In genomic region chr3:41326211-41327104, GRCm38 (mm10) we compare ENCODE assay signal across 12 mouse cellular contexts.
A peak's percentile ranks its signal among the peaks of the same experiment; 100 is the strongest.
DNase-seq lines count a peak whose midpoint lies in the region; ATAC-seq and TF ChIP-seq lines count a peak whose summit lies in the region.
"Had no signal": no experiment of that assay in that cellular context is flagged by ENCODE, and none has a peak within 500 bp of the region (broad histone marks: within the 10 kb centered on the region; RNA-seq: fewer than 3 reads in every experiment).

No protein-coding gene starts in this region.

- H3K4me2 ChIP-seq in kidney, embryonic 16.5 days (replicated peaks; ENCODE audit: low read depth, low read length), result no peak overlapping the region
- H3K4me2 ChIP-seq: embryonic facial prominence, embryonic 13.5 days; liver, embryonic 11.5 days had no signal

- no peaks in the 10 kb centered on the region for H3K27me3 ChIP-seq in kidney, embryonic 16.5 days (ENCODE audit: insufficient read depth, low read length)
- H3K27me3 ChIP-seq: embryonic facial prominence, embryonic 13.5 days had no signal

- H3K9ac ChIP-seq in kidney, embryonic 16.5 days (replicated peaks; ENCODE audit: low read length), result no peak overlapping the region
- H3K9ac ChIP-seq: embryonic facial prominence, embryonic 13.5 days had no signal

- 62% methylated on average over 12 of the region's 12 CpGs for WGBS in kidney, embryonic 16.5 days
- WGBS in lung, adult 2 months, result 45% methylated on average over 12 of the region's 12 CpGs

- TF ChIP-seq CTCF in lung, adult 2 months (IDR thresholded peaks at IDR 0.05; ENCODE audit: insufficient read depth, low read length), result no peak

- H3K4me1 ChIP-seq in kidney, embryonic 16.5 days (ENCODE audit: insufficient read depth, low read length), result no peaks in the 10 kb centered on the region
- 0 out of 2 replicates have a peak, but pooled peaks cover 2% of the 10 kb centered on the region for H3K4me1 ChIP-seq in lung, adult 2 months (ENCODE audit: control insufficient read depth, insufficient read depth, low read length)
- H3K4me1 ChIP-seq: forebrain, embryonic 10.5 days had no signal

- H3K4me3 ChIP-seq in kidney, embryonic 16.5 days (ENCODE audit: low read length), result no peak overlapping the region
- no peak overlapping the region for H3K4me3 ChIP-seq in lung, adult 2 months (replicated peaks; ENCODE audit: extremely low read depth, low read depth, low read length)
- H3K4me3 ChIP-seq: embryonic facial prominence, embryonic 13.5 days; forebrain, embryonic 10.5 days had no signal

- peak overlapping the region; percentile 6; the same call in 1 of the 2 replicates for H3K27ac ChIP-seq in kidney, embryonic 16.5 days (ENCODE audit: low read length)
- H3K27ac ChIP-seq: embryonic facial prominence, embryonic 13.5 days; forebrain, embryonic 10.5 days had no signal

- no peak for DNase-seq in kidney, adult 11 months
- DNase-seq in lung, postnatal 10 days, result peak; percentile 62
- DNase-seq in lung, adult 2 months, result no peak
- DNase-seq in gastrocnemius, postnatal 14 days, result peak; percentile 12
- DNase-seq in layer of hippocampus, adult 9-11 months, result no peak
- DNase-seq in layer of hippocampus, postnatal 14 days (ENCODE audit: low spot score in 2 of 2), result no peak
- DNase-seq: cerebellum, adult 11 months; retina, postnatal 1 day had no signal

- ATAC-seq in kidney, embryonic 16.5 days (ENCODE audit: low FRiP score, low TSS enrichment), result no peak

- intact Hi-C loops in gastrocnemius, postnatal 14 days (cut with DNase I; ENCODE audit: low total_unique reads), result no loop called here

- peaks cover 6% of the 10 kb centered on the region; the same call in 1 of the 2 replicates for H3K9me3 ChIP-seq in kidney, embryonic 16.5 days (ENCODE audit: low read length)
- H3K9me3 ChIP-seq: embryonic facial prominence, embryonic 13.5 days; forebrain, embryonic 10.5 days had no signal

- H3K36me3 ChIP-seq in kidney, embryonic 16.5 days (ENCODE audit: insufficient read depth, low read length), result no peaks in the 10 kb centered on the region
- H3K36me3 ChIP-seq: embryonic facial prominence, embryonic 13.5 days; forebrain, embryonic 10.5 days had no signal

- TF ChIP-seq POLR2A in lung, adult 2 months (IDR thresholded peaks at IDR 0.05; ENCODE audit: borderline replicate concordance, extremely low read depth, low read depth, low read length), result no peak

Comparison
In these comparisons a context has a peak if more than half of its experiments do, and no peak if none do; other contexts are left out.
1. DNase-seq: peak in lung, postnatal 10 days (single experiment) and gastrocnemius, postnatal 14 days (single experiment); none in kidney, adult 11 months (single experiment), lung, adult 2 months (single experiment), layer of hippocampus, adult 9-11 months (single experiment) and layer of hippocampus, postnatal 14 days (0 of 2).